Mouse (Mus musculus): ENCODE data around the gene Soat2.

Soat2 gene

DNA sequence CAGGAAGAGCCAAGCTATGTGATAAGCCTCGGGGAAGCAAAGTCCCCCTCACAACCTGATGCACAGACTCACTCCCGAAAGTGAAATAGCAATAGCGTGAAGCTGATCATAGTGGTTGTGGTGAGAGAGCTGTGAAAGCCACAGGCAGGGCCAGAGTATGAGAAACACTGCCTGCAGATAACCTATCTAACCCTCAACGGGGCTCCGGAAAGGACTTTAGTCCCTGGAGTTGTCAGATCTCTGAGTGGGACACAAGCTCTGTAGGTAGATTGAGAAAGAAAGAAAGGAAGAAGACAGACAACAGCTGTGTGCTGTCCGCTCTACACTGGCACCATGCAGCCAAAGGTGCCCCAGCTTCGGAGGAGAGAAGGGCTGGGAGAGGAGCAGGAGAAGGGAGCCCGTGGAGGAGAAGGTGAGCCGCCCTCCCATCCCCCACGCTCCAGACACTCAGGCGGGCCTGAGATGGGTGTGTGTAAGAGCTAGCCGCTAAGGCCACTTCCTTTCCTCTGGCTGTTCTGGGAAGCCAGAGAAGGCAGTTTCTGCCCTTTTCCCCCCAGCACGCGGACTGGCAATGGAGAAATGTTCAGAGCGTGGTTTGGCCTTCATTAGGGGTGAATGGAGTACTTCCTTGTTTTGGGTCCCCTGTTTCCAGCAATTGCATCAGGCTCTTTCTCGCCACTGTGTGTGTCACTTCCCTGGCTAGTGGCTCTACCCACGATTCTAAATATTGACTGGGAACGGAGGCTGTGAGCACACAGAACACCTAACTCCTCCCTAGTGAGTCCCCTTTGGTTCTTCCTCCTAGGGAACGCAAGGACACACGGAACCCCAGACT is at the start of gene Soat2:
Gene Soat2 (plus strand): TSS at position 226 of the 835 bp plus-strand sequence.
- DNase-seq (ENCODE audit: low spot score), result no peak

GRCm38 (mm10) chr15:102100996-102101671 is 49.2 kb upstream of the Soat2 start:
- DNase-seq (ENCODE audit: low spot score), result peak; percentile 45

DNA sequence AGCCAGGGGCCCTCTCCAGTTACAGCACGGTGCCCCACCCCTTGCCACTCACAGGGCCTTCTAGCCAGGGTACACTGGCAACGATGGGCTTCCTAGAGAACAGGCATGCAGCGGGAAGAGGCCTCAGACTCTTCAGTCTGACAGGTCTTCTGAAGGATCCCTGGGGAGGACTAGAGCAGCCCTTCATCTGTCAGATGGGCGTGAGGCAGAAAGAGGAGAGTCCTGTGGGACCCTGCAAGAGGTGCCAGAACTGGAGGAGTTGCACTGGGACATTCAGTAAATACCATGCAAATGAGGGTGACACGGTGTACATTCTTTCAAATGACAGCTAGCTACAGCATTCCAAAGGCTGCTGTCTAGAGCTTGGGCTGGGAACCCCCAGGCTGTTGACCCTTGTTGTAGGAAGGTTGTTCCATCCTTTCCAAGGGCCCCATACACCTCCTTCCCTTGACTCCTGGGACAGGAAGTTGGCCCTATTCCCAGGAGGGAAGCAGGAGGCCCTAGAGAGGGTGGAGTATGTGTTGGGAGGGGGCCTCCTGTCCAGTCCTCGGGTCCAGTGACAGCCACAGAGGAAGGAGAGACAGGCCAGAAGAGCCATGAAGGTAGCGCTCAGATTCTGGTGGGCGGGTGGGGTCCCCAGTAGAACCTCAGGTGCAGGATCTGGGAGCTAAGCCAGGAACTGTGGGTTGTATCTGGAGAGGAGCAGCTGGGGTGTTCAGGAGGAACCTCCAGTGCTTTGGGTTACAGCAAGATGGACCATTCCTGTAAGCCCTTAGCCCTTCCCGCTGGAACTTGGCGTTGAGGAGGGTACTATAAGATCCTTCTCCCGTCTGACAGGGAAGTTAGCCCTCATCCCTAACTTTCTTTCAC is 48.4 kb upstream of the Soat2 start:
- DNase-seq (ENCODE audit: low spot score), result peak; percentile 42

- peak; percentile 58 for DNase-seq (ENCODE audit: low spot score)
Measured at GRCm38 (mm10) chr15:102102548-102103121, 47.7 kb upstream of the Soat2 start.

DNA sequence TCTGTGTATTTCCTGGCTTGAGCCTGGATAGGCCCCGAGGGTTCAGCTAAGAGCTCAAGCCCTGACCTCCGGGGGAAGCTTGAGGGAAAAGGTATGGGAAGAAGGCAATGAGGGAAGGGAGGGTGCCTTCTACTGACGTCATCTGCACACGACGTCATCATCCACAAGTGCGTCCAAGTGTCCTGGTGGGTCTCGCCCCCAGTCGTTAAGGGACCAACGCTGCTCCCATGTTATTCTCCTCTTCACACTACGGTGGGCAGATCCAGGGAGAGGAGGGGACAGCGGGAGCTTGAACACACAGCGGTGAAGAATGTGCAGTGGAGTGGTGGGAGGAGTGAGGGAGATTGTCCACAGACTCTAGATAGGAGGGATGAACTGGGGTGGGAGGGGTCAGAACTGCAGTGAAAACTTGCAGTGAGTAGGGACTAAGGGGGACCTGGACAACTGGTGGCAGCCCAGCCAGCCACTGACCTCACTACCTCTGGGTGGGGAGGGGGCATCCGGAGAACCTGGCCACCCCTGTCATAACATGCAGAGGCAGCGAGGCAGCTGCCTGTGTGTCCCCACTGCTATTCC is 46.9 kb upstream of the Soat2 start:
- DNase-seq (ENCODE audit: low spot score), result no peak

GRCm38 (mm10) chr15:102103947-102104555 is 46.3 kb upstream of the Soat2 start:
- DNase-seq (ENCODE audit: low spot score), result peak; percentile 51

DNA sequence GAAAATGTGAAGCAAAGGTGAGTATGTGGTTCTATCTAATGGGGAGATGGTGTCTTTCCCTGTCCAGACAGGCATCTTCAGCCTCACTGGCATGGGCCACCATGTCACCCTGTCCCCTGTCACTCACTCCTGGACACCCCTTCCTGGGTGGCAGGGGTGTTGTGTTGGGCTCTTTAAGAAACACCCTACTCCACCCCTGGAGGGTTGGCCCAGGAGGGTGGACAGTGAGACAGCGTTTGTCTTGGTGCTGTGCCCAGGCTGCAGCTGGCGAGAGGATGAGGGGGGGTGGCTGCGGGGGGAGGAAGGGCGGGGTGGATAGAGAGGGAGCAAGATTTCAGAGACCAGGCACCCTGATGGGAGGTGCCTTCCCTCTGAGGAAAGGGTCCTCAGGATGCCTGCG is 45.0 kb upstream of the Soat2 start:
- DNase-seq (ENCODE audit: low spot score), result peak; percentile 53

DNA sequence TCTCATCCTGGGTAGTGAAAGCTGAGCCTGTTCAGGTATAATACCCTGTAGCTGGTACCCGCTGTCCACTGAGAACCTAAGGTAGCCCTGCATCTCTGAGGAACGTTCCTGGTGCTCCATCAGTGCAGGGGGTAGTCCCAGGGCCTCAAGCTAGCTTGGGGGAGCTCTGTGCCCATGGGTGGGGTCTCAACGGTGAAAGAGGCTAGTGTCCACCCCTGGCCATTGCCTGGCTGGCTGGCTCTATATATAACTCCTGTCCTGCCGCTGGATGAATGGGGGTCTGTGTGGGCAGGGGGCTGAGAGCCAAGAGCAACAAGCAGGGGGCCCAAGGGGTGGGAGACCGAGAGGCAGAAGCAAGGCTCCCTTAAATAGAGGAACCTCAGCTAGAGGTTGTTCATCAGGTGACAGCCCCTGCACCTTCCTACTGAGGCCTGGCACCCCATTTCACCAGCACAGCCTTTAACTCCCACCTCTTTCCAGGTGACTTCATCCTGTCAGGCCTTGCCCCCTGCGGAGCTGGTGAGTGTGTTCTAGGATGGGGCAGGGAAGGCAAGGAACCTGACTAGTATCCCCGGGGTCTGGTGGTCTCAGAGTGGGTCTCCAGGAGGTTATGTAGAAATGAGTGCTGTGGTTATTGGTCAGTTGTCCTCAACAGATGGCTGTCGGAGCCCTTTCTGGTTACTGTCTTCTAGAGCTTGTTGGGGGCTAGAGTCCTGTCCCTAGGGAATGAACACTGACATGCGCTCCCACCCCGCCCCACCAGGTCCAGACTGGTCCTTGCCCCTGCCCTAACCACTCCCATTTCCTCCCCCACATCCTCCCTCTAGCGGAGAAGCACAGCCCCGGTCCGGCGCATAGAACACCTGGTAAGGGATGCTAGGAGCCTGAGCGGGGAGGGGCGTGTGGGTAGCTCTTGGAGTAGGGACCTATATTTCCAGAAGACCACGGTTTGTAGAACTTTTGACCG is 44.3 kb upstream of the Soat2 start:
- DNase-seq (ENCODE audit: low spot score), result no peak

DNA sequence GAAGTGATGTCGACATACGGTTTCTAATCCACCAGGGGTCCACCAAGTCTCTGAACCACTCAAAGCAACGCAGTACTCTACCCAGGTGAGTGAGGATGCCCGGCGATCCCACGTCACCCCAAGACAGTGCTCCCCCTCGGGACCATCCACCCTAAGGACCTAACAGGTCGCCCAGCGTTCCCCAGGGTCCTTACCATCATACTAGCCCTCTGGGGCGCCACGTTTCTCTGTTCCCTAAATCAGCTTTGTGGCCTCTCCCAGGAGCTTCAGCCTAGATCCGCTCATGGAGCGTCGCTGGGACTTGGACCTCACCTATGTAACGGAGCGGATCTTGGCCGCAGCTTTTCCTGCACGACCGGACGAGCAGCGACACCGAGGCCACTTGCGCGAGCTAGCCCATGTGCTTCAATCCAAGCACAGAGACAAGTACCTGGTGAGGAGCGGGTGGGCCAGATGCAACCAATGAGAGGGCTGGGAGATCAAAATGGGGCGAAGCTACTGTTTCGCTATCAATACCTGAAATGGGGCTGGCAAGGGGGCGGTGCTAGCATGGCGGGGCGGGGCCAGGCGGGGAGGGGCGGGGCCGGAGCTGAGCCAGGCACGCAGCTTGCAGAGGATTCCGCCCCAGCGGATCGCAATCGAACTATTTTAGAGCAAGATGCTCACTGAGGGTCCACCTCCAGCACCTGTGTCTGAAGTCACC is 43.4 kb upstream of the Soat2 start:
- no peak for DNase-seq (ENCODE audit: low spot score)

DNA sequence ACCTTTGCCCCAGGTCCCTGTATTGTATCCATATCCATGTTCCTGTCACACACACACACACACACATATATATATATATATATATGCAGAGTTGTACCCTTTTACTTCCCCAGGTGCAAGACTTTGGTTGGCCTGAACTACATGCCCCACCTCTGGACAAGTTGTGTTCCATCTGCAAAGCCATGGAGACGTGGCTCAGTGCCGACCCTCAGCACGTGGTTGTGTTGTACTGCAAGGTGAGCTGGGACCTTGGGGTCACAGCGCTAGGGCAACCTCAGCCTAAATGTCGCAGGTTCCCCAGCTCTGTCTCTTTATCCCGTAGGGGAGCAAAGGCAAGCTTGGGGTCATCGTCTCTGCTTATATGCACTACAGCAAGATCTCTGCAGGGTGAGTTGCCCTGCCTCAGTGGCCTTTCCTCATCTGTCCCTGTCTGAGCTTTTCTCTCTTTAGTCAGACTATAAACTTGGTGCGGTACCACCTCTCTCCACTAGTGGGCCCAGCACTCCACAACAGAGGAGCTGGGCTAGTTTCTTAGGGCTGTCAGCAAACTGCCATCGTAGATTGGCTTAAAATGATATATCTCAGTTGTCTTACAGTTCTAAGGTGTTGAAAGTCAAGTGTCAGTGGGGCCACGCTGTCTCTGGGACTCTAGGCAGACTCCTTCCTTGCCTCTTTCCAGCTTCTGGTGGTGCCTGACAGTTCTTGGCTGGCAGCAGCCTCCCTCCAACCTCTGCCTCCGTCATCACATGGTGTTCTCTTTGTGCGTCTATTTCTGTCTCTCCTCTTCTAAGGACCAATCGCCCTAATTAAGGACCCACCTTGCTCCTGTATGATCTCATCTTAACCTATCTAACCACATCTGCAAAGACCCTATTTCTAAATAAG is 42.4 kb upstream of the Soat2 start:
- DNase-seq (ENCODE audit: low spot score), result peak; percentile 46

DNA sequence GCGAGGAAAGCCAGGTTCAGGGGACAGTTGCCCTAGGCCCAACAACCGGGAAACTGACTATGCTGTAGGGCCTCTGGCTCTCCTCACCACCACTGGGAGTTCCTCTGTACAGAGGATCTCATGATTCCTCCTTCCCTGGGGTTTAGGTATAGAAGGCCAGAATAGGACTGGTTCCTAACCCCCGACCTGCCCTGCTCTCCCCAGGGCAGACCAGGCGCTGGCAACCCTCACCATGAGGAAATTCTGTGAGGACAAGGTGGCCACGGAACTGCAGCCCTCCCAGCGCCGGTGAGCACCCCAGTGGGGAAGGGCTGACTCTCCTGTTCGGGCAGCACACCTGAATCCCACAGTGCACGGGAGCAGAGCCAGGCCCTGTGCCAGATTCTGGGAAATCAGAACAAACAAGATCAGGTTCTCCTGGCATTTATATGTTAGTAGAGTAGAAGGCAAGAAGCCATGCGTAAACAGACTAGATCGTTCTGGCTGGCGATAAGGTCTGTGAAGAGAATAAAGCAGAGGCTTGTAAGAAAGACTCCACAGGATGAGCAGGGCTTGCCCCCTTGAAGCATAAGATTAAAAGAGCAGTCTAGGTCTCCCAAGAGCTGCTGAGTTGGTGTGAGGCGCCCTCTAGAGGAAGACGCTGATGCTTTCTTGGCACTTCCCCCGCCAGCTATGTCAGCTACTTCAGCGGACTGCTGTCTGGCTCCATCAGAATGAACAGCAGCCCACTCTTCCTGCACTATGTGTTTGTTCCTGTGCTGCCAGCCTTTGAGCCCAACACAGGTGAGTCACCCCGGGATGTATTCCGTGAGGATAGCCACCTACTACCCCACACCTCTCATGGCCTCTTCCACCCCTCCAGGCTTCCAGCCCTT is 41.4 kb upstream of the Soat2 start:
- DNase-seq (ENCODE audit: low spot score), result peak; percentile 81

DNA sequence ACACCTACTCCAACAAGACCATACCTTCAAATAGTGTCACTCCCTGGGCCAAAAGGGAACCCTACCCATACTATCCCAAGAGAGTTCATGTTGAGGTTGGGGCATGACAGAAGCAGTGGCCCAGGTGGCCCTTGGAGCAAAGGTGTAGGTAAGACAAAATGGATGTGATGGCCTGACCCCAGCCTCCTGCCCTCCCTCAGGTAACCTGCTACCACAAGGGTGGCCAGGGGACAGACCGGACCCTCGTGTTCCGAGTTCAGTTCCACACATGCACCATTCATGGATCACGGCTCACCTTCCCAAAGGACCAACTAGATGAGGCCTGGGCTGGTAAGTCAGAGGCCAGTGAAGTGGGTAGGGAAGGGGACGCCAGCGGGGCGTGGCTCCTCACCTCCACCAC is 40.1 kb upstream of the Soat2 start:
- DNase-seq (ENCODE audit: low spot score), result no peak

GRCm38 (mm10) chr15:102110701-102111494 is 39.4 kb upstream of the Soat2 start:
- DNase-seq (ENCODE audit: low spot score), result no peak

DNA sequence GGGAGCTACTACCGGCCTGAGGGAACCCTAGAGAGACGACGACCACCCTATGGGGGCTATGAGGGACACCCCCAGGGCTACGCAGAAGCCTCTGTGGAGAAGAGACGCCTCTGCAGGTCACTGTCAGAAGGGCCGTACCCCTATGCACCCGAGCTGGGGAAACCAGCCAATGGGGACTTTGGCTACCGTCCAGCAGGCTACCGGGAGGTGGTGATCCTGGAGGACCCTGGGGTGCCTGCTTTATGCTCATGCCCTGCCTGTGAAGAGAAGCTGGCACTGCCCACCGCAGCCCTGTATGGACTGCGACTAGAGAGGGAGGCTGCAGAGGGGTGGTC is 38.9 kb upstream of the Soat2 start:
- DNase-seq (ENCODE audit: low spot score), result no peak

- DNase-seq (ENCODE audit: low spot score), result no peak
Measured at GRCm38 (mm10) chr15:102112181-102112580, 38.1 kb upstream of the Soat2 start.

DNA sequence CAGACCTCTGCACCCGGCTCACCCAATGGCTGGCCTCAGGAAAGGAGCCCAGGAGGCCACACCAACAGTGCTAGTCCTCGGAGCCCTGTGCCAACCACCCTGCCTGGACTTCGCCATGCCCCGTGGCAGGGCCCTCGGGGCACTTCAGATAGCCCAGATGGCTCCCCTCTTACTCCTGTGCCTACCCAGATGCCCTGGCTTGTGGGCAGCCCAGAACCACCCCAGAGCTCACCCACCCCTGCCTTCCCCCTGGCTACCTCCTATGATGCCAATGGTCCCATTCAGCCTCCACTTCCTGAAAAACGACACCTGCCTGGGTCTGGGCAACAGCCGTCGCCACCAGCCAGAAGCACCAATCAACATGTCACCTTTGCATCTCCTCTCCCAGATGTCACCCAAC is 37.5 kb upstream of the Soat2 start:
- DNase-seq (ENCODE audit: low spot score), result no peak

DNA sequence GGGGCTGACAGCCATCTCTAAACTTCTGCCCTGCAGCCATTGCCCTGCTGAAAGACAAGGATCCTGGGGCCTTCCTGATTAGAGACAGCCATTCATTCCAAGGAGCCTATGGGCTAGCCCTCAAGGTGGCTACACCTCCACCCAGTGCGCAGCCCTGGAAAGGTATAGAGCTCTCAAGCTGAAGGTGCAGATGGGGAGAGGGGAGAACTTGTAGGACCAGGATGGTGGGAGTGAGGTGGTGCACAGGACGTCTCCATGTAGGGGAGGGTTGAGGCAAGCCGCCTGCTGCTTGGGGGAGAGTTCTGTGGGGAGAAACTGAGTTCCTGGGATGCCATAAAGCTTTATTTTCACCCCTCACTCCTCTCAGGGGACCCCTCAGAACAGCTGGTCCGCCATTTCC is 36.7 kb upstream of the Soat2 start:
- no peak for DNase-seq (ENCODE audit: low spot score)
